Mouse (Mus musculus): ENCODE data around the gene Capzb. TPM values are rescaled to one million over a fixed set of nuclear protein-coding genes. Genes with fewer than 3 reads are reported as not detected.

Gene Capzb
- polyA plus RNA-seq, 1 experiment from 2014 or later: 395 TPM

GRCm38 (mm10) chr4:139270168-139270567 lies 77.5 kb downstream of the Capzb start:
- no peak for ATAC-seq (ENCODE audit: insufficient number of reproducible peaks, low FRiP score)
- no peaks in the 10 kb centered on the region for H3K27me3 ChIP-seq (replicated peaks)
- WGBS: 95% methylated on average over 3 of the region's 3 CpGs
- no peak overlapping the region for H3K27ac ChIP-seq (ENCODE audit: poor library complexity, severe bottlenecking)
- no peak overlapping the region for H3K4me3 ChIP-seq
- H3K9ac ChIP-seq: no peak overlapping the region
- H3K36me3 ChIP-seq: peaks cover 47% of the 10 kb centered on the region
- H3K4me1 ChIP-seq (replicated peaks): peaks cover 23% of the 10 kb centered on the region
- H3K4me2 ChIP-seq: no peak overlapping the region
- no peaks in the 10 kb centered on the region for H3K9me3 ChIP-seq (replicated peaks)

- 87% methylated on average over 9 of the region's 9 CpGs for WGBS
- Histone ChIP-seq H3K4me2 (no peak overlapping the region), H3K9me3 (replicated peaks) (no peaks in the 10 kb centered on the region), H3K9ac (no peak overlapping the region), H3K27ac (ENCODE audit: poor library complexity, severe bottlenecking) (no peak overlapping the region), H3K4me1 (replicated peaks) (peaks cover 27% of the 10 kb centered on the region), H3K4me3 (no peak overlapping the region), H3K36me3 (peaks cover 42% of the 10 kb centered on the region), H3K27me3 (replicated peaks) (no peaks in the 10 kb centered on the region)
- no peak for ATAC-seq (ENCODE audit: insufficient number of reproducible peaks, low FRiP score)
Observed at GRCm38 (mm10) chr4:139271562-139271961, 78.9 kb downstream of the Capzb start.

- ATAC-seq (ENCODE audit: insufficient number of reproducible peaks, low FRiP score): no peak
- Histone ChIP-seq H3K27ac (ENCODE audit: poor library complexity, severe bottlenecking) (no peak overlapping the region), H3K4me2 (no peak overlapping the region), H3K4me1 (replicated peaks) (peaks cover 30% of the 10 kb centered on the region), H3K4me3 (no peak overlapping the region), H3K36me3 (peaks cover 45% of the 10 kb centered on the region), H3K9me3 (replicated peaks) (no peaks in the 10 kb centered on the region), H3K9ac (no peak overlapping the region), H3K27me3 (replicated peaks) (no peaks in the 10 kb centered on the region)
- 86% methylated on average over 10 of the region's 10 CpGs for WGBS
Observed at GRCm38 (mm10) chr4:139272951-139273680, 80.4 kb downstream of the Capzb start.

- Histone ChIP-seq H3K4me1 (replicated peaks) (peaks cover 30% of the 10 kb centered on the region), H3K27me3 (replicated peaks) (no peaks in the 10 kb centered on the region), H3K9ac (no peak overlapping the region), H3K36me3 (peaks cover 31% of the 10 kb centered on the region), H3K4me2 (no peak overlapping the region), H3K27ac (ENCODE audit: poor library complexity, severe bottlenecking) (no peak overlapping the region), H3K9me3 (replicated peaks) (no peaks in the 10 kb centered on the region), H3K4me3 (no peak overlapping the region)
- no peak for ATAC-seq (ENCODE audit: insufficient number of reproducible peaks, low FRiP score)
- WGBS: 88% methylated on average over 7 of the region's 7 CpGs
Observed at GRCm38 (mm10) chr4:139274573-139274972, 81.9 kb downstream of the Capzb start.

- Histone ChIP-seq H3K4me3 (no peak overlapping the region), H3K27ac (ENCODE audit: poor library complexity, severe bottlenecking) (no peak overlapping the region), H3K36me3 (peaks cover 44% of the 10 kb centered on the region), H3K4me1 (replicated peaks) (peaks cover 22% of the 10 kb centered on the region), H3K27me3 (replicated peaks) (no peaks in the 10 kb centered on the region), H3K9ac (no peak overlapping the region), H3K9me3 (replicated peaks) (no peaks in the 10 kb centered on the region), H3K4me2 (no peak overlapping the region)
- no peak for ATAC-seq (ENCODE audit: insufficient number of reproducible peaks, low FRiP score)
- 91% methylated on average over 7 of the region's 7 CpGs for WGBS
Observed at GRCm38 (mm10) chr4:139276411-139276810, 83.7 kb downstream of the Capzb start.

- 94% methylated on average over 12 of the region's 12 CpGs for WGBS
- no peak for ATAC-seq (ENCODE audit: insufficient number of reproducible peaks, low FRiP score)
- peaks cover 65% of the 10 kb centered on the region for H3K36me3 ChIP-seq
- H3K9me3 ChIP-seq (replicated peaks): no peaks in the 10 kb centered on the region
- H3K27ac ChIP-seq (ENCODE audit: poor library complexity, severe bottlenecking): no peak overlapping the region
- no peak overlapping the region for H3K9ac ChIP-seq
- peaks cover 22% of the 10 kb centered on the region for H3K4me1 ChIP-seq (replicated peaks)
- H3K4me3 ChIP-seq: no peak overlapping the region
- H3K27me3 ChIP-seq (replicated peaks): no peaks in the 10 kb centered on the region
- H3K4me2 ChIP-seq: no peak overlapping the region
Observed at GRCm38 (mm10) chr4:139280530-139280929, 87.8 kb downstream of the Capzb start.

GRCm38 (mm10) chr4:139281791-139282345 lies 89.2 kb downstream of the Capzb start:
- no peak for ATAC-seq (ENCODE audit: insufficient number of reproducible peaks, low FRiP score)
- peaks cover 30% of the 10 kb centered on the region for H3K4me1 ChIP-seq (replicated peaks)
- no peak overlapping the region for H3K9ac ChIP-seq
- no peak overlapping the region for H3K27ac ChIP-seq (ENCODE audit: poor library complexity, severe bottlenecking)
- no peak overlapping the region for H3K4me3 ChIP-seq
- H3K4me2 ChIP-seq: no peak overlapping the region
- no peaks in the 10 kb centered on the region for H3K9me3 ChIP-seq (replicated peaks)
- H3K27me3 ChIP-seq (replicated peaks): no peaks in the 10 kb centered on the region
- WGBS: 92% methylated on average over 16 of the region's 16 CpGs
- H3K36me3 ChIP-seq: peaks cover 70% of the 10 kb centered on the region

- Histone ChIP-seq H3K27me3 (replicated peaks) (no peaks in the 10 kb centered on the region), H3K4me1 (replicated peaks) (peaks cover 27% of the 10 kb centered on the region), H3K36me3 (peaks cover 77% of the 10 kb centered on the region), H3K9me3 (replicated peaks) (no peaks in the 10 kb centered on the region), H3K9ac (no peak overlapping the region), H3K27ac (ENCODE audit: poor library complexity, severe bottlenecking) (no peak overlapping the region; the same call in 1 of the 2 replicates), H3K4me3 (no peak overlapping the region), H3K4me2 (no peak overlapping the region)
- 74% methylated on average over 6 of the region's 6 CpGs for WGBS
- no peak for ATAC-seq (ENCODE audit: insufficient number of reproducible peaks, low FRiP score)
Observed at GRCm38 (mm10) chr4:139282955-139283417, 90.3 kb downstream of the Capzb start.

- no peak for ATAC-seq (ENCODE audit: insufficient number of reproducible peaks, low FRiP score)
Observed at GRCm38 (mm10) chr4:139284877-139285276, 92.2 kb downstream of the Capzb start.

GRCm38 (mm10) chr4:139286234-139286633 lies 93.5 kb downstream of the Capzb start:
- H3K4me1 ChIP-seq (replicated peaks): peaks cover 30% of the 10 kb centered on the region
- no peaks in the 10 kb centered on the region for H3K9me3 ChIP-seq (replicated peaks)
- peaks cover 91% of the 10 kb centered on the region for H3K36me3 ChIP-seq
- no peak overlapping the region for H3K27ac ChIP-seq (ENCODE audit: poor library complexity, severe bottlenecking)
- no peaks in the 10 kb centered on the region for H3K27me3 ChIP-seq (replicated peaks)
- 37% methylated on average over 5 of the region's 5 CpGs for WGBS
- H3K4me2 ChIP-seq: no peak overlapping the region
- no peak for ATAC-seq (ENCODE audit: insufficient number of reproducible peaks, low FRiP score)
- H3K4me3 ChIP-seq: no peak overlapping the region
- no peak overlapping the region for H3K9ac ChIP-seq

More at GRCm38 (mm10) chr4:139284877-139285276, 92.2 kb downstream of the Capzb start:
- H3K27ac ChIP-seq (ENCODE audit: poor library complexity, severe bottlenecking): no peak overlapping the region
- no peak overlapping the region for H3K9ac ChIP-seq
- 92% methylated on average over 15 of the region's 15 CpGs for WGBS
- H3K4me2 ChIP-seq: no peak overlapping the region
- H3K9me3 ChIP-seq (replicated peaks): no peaks in the 10 kb centered on the region
- no peaks in the 10 kb centered on the region for H3K27me3 ChIP-seq (replicated peaks)
- H3K4me3 ChIP-seq: no peak overlapping the region
- peaks cover 30% of the 10 kb centered on the region for H3K4me1 ChIP-seq (replicated peaks)
- peaks cover 91% of the 10 kb centered on the region for H3K36me3 ChIP-seq

- ATAC-seq (ENCODE audit: insufficient number of reproducible peaks, low FRiP score): 0 out of 2 replicates have a peak, but pooled peaks have one; percentile 20
- Histone ChIP-seq H3K9ac (no peak overlapping the region), H3K27ac (ENCODE audit: poor library complexity, severe bottlenecking) (peak overlapping the region; percentile 36; the same call in 1 of the 2 replicates), H3K27me3 (replicated peaks) (no peaks in the 10 kb centered on the region), H3K36me3 (peaks cover 89% of the 10 kb centered on the region), H3K9me3 (replicated peaks) (no peaks in the 10 kb centered on the region), H3K4me2 (no peak overlapping the region), H3K4me1 (replicated peaks) (peaks cover 30% of the 10 kb centered on the region), H3K4me3 (no peak overlapping the region)
- WGBS: 74% methylated on average over 18 of the region's 18 CpGs
Observed at GRCm38 (mm10) chr4:139287122-139287863, 94.6 kb downstream of the Capzb start.
